Mouse (Mus musculus): ENCODE measurements around the gene AF067061. TPM values are rescaled to one million over a fixed set of nuclear protein-coding genes. Genes with fewer than 3 reads are reported as not detected.

The AF067061 gene
- polyA plus RNA-seq, 1 experiment from 2014 or later: not detected

DNA sequence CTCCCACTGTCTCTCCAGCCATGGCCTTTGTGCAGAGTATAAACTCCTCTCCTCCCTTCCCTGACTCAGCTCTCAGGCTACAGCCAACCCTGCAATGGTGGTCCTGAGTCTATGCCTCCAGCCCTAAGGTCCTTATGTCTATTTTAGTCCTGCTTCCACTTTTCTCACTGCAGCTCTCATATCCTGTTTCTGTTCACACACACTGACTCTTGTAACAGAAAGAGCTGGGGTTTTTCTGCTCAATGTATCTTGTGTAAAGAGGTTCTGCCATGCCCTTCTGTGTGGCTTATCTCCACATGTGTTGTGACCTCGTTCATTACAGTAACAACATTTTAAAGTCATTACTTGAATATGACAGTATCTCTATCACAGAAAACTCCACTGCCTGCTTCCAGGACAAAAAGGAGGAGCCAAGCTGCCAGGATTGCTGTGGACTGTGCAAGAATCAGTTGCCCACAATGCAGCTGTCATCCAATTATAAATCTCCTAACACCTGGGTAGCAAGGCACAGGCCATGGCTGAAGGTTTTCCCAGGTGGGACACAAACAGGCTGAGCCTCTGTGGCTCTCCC is 36.5 kb downstream of the AF067061 start:
- H3K4me3 ChIP-seq: no peak overlapping the region
- no peak overlapping the region for H3K9ac ChIP-seq (replicated peaks)
- H3K4me2 ChIP-seq (replicated peaks): no peak overlapping the region
- no peaks in the 10 kb centered on the region for H3K36me3 ChIP-seq
- 66% methylated on average over 1 of the region's 1 CpGs for WGBS
- no peaks in the 10 kb centered on the region for H3K27me3 ChIP-seq
- H3K27ac ChIP-seq (replicated peaks): no peak overlapping the region
- H3K4me1 ChIP-seq: no peaks in the 10 kb centered on the region
- H3K9me3 ChIP-seq: no peaks in the 10 kb centered on the region
- no peak for ATAC-seq (replicated peaks)

DNA sequence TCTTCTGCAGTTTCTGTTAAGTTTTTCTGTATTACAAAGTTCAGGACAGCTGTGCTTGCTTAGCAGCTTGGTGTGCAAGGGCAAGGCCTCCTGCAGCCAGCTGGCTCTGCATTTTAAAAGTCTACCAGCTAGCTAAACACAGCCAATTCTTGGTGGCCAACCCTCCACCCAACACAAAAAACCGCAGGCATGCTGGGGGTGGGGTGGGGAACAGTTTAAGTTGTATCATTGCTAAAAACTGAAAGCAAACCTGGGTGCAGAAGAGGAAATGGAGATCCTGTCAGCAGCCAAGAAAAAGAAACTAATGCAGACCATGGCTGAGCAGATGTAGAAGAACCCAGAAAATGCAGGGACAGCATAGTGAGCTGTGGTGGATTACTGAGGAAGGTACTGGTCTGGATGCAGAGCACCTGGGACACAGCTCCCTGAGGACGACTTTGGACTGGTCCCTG is 37.1 kb downstream of the AF067061 start, which contains the start of gene BC147527:
Gene BC147527, plus strand, starts transcription at position 402 of the 452 bp plus-strand sequence.
- no peaks in the 10 kb centered on the region for H3K27me3 ChIP-seq
- 59% methylated on average over 2 of the region's 2 CpGs for WGBS
- no peak for ATAC-seq (replicated peaks)
- H3K4me2 ChIP-seq (replicated peaks): no peak within 1 kb of the TSS
- H3K4me1 ChIP-seq: no peaks in the 10 kb centered on the region
- H3K4me3 ChIP-seq: no peak within 1 kb of the TSS
- no peaks in the 10 kb centered on the region for H3K36me3 ChIP-seq
- no peak within 1 kb of the TSS for H3K27ac ChIP-seq (replicated peaks)
- H3K9me3 ChIP-seq: no peaks in the 10 kb centered on the region
- H3K9ac ChIP-seq (replicated peaks): no peak within 1 kb of the TSS

DNA sequence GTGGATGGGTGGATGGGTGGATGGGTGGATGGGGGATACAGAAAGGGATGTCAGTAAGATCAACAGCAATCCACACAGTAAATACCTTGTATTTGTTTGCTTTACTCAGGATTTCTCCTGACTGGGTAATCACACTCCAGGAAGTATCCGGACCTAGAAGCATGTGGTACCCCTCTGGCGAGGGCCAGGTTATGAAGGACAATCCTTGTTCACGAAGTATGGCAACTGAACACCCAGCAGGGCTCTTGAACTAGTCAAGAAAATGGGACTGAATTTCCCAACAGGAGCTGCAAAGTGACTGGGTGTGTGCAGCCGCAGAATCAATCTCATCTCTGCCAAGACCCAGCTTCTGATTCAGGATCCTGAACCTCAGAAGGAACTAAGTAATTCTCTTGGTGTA is 37.9 kb downstream of the AF067061 start:
- H3K27me3 ChIP-seq: no peaks in the 10 kb centered on the region
- H3K4me1 ChIP-seq: no peaks in the 10 kb centered on the region
- WGBS: 82% methylated on average over 4 of the region's 4 CpGs
- no peak overlapping the region for H3K4me3 ChIP-seq
- no peak overlapping the region for H3K9ac ChIP-seq (replicated peaks)
- no peaks in the 10 kb centered on the region for H3K36me3 ChIP-seq
- H3K4me2 ChIP-seq (replicated peaks): no peak overlapping the region
- H3K9me3 ChIP-seq: no peaks in the 10 kb centered on the region
- ATAC-seq (replicated peaks): no peak
- H3K27ac ChIP-seq (replicated peaks): no peak overlapping the region

DNA sequence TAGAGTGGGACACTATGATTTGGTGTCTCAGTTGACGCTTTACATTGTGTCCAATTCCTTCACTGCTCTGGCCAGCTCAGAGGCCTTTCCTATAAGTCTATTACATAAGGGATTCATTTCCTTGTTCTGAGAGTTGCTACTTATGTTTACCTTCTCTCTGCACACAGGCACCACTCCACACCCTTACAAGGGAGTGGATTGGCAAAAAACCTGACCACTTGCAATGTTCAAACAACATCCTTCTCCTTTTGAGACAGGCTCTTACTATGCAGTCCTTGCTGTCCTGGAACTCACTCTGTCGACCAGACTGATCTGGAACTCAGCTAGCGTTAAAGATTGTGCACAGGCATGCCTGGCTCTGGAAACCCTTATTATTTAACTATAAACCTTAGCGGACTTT is 47.8 kb downstream of the AF067061 start:
- Histone ChIP-seq H3K9me3 (no peaks in the 10 kb centered on the region), H3K27ac (replicated peaks) (no peak overlapping the region), H3K4me2 (replicated peaks) (no peak overlapping the region), H3K27me3 (no peaks in the 10 kb centered on the region), H3K4me1 (no peaks in the 10 kb centered on the region), H3K9ac (replicated peaks) (no peak overlapping the region), H3K36me3 (no peaks in the 10 kb centered on the region), H3K4me3 (no peak overlapping the region)
- 80% methylated on average over 4 of the region's 4 CpGs for WGBS
- ATAC-seq (replicated peaks): no peak

DNA sequence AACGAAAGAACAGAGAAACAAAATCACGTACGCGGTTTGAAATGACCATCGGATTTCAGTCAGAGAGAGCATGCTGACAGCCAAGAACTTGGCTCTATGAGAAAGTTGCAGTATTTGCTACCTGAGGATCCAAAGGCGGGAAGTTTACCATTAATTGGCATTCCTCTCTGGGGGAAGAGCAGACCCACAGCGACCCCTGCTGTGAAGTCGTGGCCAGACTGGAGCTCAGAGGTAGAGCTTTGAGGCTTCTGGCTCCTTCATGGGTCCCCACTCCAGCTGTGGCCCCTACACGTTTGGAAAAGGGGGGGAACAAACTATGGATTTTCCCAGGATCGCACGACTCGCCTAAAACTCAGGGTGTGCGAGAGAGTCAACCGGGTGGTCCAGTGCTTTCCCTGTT is 50.7 kb downstream of the AF067061 start:
- no peak overlapping the region for H3K9ac ChIP-seq (replicated peaks)
- no peaks in the 10 kb centered on the region for H3K36me3 ChIP-seq
- no peaks in the 10 kb centered on the region for H3K9me3 ChIP-seq
- no peaks in the 10 kb centered on the region for H3K27me3 ChIP-seq
- H3K4me2 ChIP-seq (replicated peaks): no peak overlapping the region
- no peak overlapping the region for H3K4me3 ChIP-seq
- 47% methylated on average over 14 of the region's 14 CpGs for WGBS
- no peak for ATAC-seq (replicated peaks)
- no peaks in the 10 kb centered on the region for H3K4me1 ChIP-seq
- H3K27ac ChIP-seq (replicated peaks): no peak overlapping the region

Other genes with a start within 250 kb of the AF067061 start
- not detected in 2 replicates for gene Gm36079, start 236.1 kb upstream of the AF067061 start, polyA plus RNA-seq (2015; fragmentation: Nextera tagmentation; extraction: Ambion mirVana)
- gene Gm21188, start 210.9 kb upstream of the AF067061 start, polyA plus RNA-seq (2015; fragmentation: Nextera tagmentation; extraction: Ambion mirVana): 0.27 TPM in 1 of 2 replicates, not detected in the other
- gene Gm20767, start 122.9 kb upstream of the AF067061 start, polyA plus RNA-seq (2015; fragmentation: Nextera tagmentation; extraction: Ambion mirVana): not detected in 2 replicates
- not detected in 2 replicates for gene Gm21818, start 90.7 kb upstream of the AF067061 start, polyA plus RNA-seq (2015; fragmentation: Nextera tagmentation; extraction: Ambion mirVana)
- gene Gm21762, start 47.2 kb upstream of the AF067061 start, polyA plus RNA-seq (2015; fragmentation: Nextera tagmentation; extraction: Ambion mirVana): not detected in 2 replicates
- gene Gm21731, start 24.0 kb upstream of the AF067061 start, polyA plus RNA-seq (2015; fragmentation: Nextera tagmentation; extraction: Ambion mirVana): not detected in 2 replicates
- gene BC147527, start 37.3 kb downstream of the AF067061 start, polyA plus RNA-seq (2015; fragmentation: Nextera tagmentation; extraction: Ambion mirVana): not detected in 2 replicates
- gene Tcstv3, start 53.8 kb downstream of the AF067061 start, polyA plus RNA-seq (2015; fragmentation: Nextera tagmentation; extraction: Ambion mirVana): not detected in 2 replicates